Mouse (Mus musculus): ENCODE data around the gene Olfr623. TPM values are rescaled to one million over a fixed set of nuclear protein-coding genes. Genes with fewer than 3 reads are reported as not detected.

Olfr623 gene
- total RNA-seq (2017): not detected in 3 replicates

- ATAC-seq (replicated peaks; ENCODE audit: insufficient number of reproducible peaks, low FRiP score, low TSS enrichment, poor library complexity, severe bottlenecking): no peak
Measured at GRCm38 (mm10) chr7:103663598-103663997, at the start of gene Olfr623. Gene Olfr623 (minus strand): TSS chr7:103663698.

DNA sequence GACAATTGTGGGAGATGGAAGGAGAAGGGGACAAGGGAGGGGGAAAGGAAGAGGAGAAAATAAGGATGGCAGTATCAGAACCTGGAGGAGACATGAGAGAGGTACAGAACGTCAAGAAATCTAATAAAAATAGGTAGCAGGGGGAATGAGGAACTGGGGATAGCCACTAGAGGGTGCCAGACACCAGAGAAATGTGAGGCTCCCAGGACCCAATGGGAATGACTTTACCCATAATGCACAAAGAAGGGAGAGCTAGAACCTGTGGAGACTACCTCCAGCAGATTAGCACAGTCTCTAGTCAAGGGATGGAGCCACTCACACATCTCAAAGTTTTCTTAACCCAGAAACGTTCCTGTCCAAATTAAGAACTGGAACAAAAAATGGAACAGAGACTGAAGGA is 48.5 kb upstream of the Olfr623 start:
- ATAC-seq (replicated peaks; ENCODE audit: insufficient number of reproducible peaks, low FRiP score, low TSS enrichment, poor library complexity, severe bottlenecking): no peak

DNA sequence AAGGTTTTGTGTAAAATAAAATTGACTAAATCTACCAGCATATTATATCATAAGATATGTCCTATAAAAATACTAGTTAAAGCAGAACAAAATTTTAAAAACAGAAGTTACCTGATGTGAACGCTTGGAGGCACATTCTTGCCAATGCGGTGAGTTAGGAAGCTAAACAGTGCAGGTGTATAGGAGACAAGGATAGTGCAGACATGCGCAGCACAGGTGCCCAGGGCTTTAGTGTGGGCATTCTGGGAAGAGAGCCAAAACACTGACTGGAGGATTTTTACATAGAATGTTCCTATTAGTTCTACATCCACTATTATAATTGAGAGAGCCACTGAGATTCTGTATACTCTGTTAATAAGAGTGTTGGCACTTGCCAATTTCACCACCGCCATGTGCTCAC is 36.0 kb upstream of the Olfr623 start:
- ATAC-seq (replicated peaks; ENCODE audit: insufficient number of reproducible peaks, low FRiP score, low TSS enrichment, poor library complexity, severe bottlenecking): no peak

DNA sequence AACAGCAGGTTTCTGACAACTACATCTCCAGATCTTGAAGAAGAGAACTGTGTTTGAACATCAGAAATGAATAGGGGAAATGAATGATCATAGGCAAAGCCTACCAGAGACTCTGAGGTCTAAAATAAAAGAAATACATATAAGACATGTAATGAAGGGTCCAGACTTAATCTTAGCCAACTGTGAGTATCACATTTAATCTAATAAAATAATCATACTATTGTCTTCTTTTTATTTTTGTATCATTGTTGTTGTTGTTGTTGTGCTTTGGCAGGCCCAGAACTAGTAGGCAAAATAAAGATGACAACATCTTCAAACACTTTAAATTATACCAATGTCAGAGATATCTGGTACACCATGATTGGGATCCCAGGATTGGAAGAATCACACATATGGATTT is 18.9 kb upstream of the Olfr623 start, which contains the start of gene Olfr625-ps1:
TSS of gene Olfr625-ps1 (plus strand) at position 301 of the 400 bp plus-strand sequence.
- no peak for ATAC-seq (replicated peaks; ENCODE audit: insufficient number of reproducible peaks, low FRiP score, low TSS enrichment, poor library complexity, severe bottlenecking)

GRCm38 (mm10) chr7:103671091-103671490 is 7.6 kb upstream of the Olfr623 start, which contains the start of gene Olfr624:
Gene Olfr624 (minus strand): TSS chr7:103671191.
- no peak for ATAC-seq (replicated peaks; ENCODE audit: insufficient number of reproducible peaks, low FRiP score, low TSS enrichment, poor library complexity, severe bottlenecking)

DNA sequence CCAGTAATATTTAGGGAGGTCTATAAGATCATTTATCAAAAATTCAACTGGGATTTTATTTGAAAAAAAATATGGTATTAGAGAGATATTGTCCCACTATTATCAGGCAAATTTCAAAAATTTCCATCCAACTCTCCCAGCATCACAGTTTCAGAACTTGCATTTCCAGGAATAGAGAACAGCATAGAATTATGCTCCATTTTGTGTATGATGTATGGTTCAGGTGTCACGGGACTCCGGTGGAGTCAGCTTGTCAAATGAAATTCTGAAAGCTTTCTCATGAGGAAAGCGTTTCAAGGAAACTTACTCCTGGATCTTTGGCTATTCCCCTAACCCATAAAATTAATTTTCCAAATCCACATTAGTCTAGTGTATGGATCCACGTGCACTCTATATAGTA is 19.4 kb downstream of the Olfr623 start:
- ATAC-seq (replicated peaks; ENCODE audit: insufficient number of reproducible peaks, low FRiP score, low TSS enrichment, poor library complexity, severe bottlenecking): no peak

DNA sequence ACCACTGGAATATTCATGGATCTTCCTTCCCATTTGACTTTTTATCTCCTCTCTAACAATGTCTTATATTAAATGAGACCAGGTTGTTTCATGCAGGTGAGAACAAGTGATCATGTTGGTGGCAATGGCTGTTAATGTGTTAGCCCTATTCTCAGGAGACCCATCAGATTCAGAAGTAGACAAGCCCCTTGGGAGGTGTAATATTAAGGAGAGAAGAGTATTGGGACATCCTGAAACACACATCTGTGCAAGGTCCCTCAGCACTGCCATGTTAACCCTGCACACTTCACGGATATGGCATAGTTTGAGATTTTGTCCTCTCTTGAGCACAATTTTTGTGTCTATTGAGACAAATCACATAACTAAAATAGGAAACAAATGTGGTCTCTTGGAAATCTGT is 20.9 kb downstream of the Olfr623 start, which contains the start of gene Olfr622:
TSS of gene Olfr622 (minus strand) at position 101 of the 400 bp plus-strand sequence.
- ATAC-seq (replicated peaks; ENCODE audit: insufficient number of reproducible peaks, low FRiP score, low TSS enrichment, poor library complexity, severe bottlenecking): no peak

DNA sequence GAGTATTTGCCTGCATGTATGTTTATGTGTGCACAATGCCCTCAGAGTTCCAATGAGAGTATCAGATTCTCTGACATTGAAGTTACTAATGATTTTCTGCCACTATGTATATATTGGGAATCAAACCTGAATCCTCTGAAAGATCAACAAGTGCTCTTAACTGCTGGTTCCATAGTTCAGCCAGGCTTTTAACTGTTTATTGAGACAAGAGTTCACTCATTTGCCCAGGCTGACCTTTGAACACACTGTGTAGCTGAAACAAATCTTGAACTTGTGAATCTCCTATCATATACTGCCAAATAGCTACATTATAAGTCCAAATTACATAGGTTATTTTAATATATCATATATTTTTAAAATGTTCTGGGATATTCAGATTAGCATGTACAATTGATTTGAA is 26.7 kb downstream of the Olfr623 start:
- ATAC-seq (replicated peaks; ENCODE audit: insufficient number of reproducible peaks, low FRiP score, low TSS enrichment, poor library complexity, severe bottlenecking): no peak

DNA sequence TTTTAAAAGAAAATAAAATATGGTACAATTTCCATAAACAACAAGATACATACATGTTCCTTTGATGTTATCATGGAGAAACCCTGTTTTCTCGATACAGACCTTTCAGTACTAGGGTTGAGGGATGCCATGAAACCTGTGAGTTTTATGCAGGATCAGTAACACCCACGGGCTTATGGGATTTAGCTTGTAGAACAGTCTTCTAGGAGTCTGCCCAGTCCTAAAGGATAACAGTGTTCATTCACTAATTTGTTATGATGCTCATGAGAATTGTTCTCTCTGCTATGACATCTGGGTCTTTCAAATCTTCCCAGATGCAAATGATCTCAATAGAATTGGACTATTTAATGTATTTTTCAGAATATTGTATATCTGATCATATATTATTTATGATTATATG is 51.1 kb downstream of the Olfr623 start, which contains the start of gene Olfr620:
TSS of gene Olfr620 (minus strand) at position 101 of the 400 bp plus-strand sequence.
- no peak for ATAC-seq (replicated peaks; ENCODE audit: insufficient number of reproducible peaks, low FRiP score, low TSS enrichment, poor library complexity, severe bottlenecking)

Other genes with a start within 250 kb of the Olfr623 start
- gene Usp17lc, start 248.6 kb downstream of the Olfr623 start, total RNA-seq (2017): not detected in 3 replicates
- gene Olfr605, start 218.3 kb downstream of the Olfr623 start, total RNA-seq (2017): not detected in 3 replicates
- gene Olfr606, start 214.7 kb downstream of the Olfr623 start, total RNA-seq (2017): not detected in 3 replicates
- not detected in 3 replicates for gene Olfr607, start 199.5 kb downstream of the Olfr623 start, total RNA-seq (2017)
- gene Olfr608, start 193.8 kb downstream of the Olfr623 start, total RNA-seq (2017): not detected in 3 replicates
- not detected in 3 replicates for gene Olfr609, start 165.6 kb downstream of the Olfr623 start, total RNA-seq (2017)
- not detected in 3 replicates for gene Olfr610, start 151.6 kb downstream of the Olfr623 start, total RNA-seq (2017)
- gene Olfr611, start 142.9 kb downstream of the Olfr623 start, total RNA-seq (2017): not detected in 3 replicates
- gene Olfr612, start 121.0 kb downstream of the Olfr623 start, total RNA-seq (2017): not detected in 3 replicates
- not detected in 3 replicates for gene Olfr613, start 115.6 kb downstream of the Olfr623 start, total RNA-seq (2017)
- not detected in 3 replicates for gene Olfr615, start 107.6 kb downstream of the Olfr623 start, total RNA-seq (2017)
- not detected in 3 replicates for gene Olfr616, start 94.6 kb downstream of the Olfr623 start, total RNA-seq (2017)
- gene Olfr617, start 90.6 kb downstream of the Olfr623 start, total RNA-seq (2017): not detected in 3 replicates
- gene Olfr618, start 73.6 kb downstream of the Olfr623 start, total RNA-seq (2017): not detected in 3 replicates
- not detected in 3 replicates for gene Olfr619, start 63.1 kb downstream of the Olfr623 start, total RNA-seq (2017)
- not detected in 3 replicates for gene Olfr620, start 51.2 kb downstream of the Olfr623 start, total RNA-seq (2017)
- gene Olfr622, start 21.0 kb downstream of the Olfr623 start, total RNA-seq (2017): not detected in 3 replicates
- gene Olfr624, start 7.5 kb upstream of the Olfr623 start, total RNA-seq (2017): not detected in 3 replicates
- gene Olfr625-ps1, start 19.0 kb upstream of the Olfr623 start, total RNA-seq (2017): not detected in 3 replicates
- gene Olfr243, start 51.0 kb upstream of the Olfr623 start, total RNA-seq (2017): not detected in 3 replicates
- not detected in 3 replicates for gene Olfr628, start 66.7 kb upstream of the Olfr623 start, total RNA-seq (2017)
- gene Olfr629, start 81.2 kb upstream of the Olfr623 start, total RNA-seq (2017): 0.39 TPM in 1 of 3 replicates, not detected in the others
- gene Olfr630, start 93.6 kb upstream of the Olfr623 start, total RNA-seq (2017): not detected in 3 replicates
- not detected in 3 replicates for gene Olfr69, start 107.9 kb upstream of the Olfr623 start, total RNA-seq (2017)
- gene Olfr68, start 116.0 kb upstream of the Olfr623 start, total RNA-seq (2017): not detected in 3 replicates
- gene Olfr67, start 128.1 kb upstream of the Olfr623 start, total RNA-seq (2017): not detected in 3 replicates
- 142 to 1,259 TPM (median 1,026 TPM) in 3 replicates for gene Hbb-bt, start 150.3 kb upstream of the Olfr623 start, total RNA-seq (2017)
- gene Hbb-bs, start 164.4 kb upstream of the Olfr623 start, total RNA-seq (2017): 710 to 7,610 TPM (median 7,195 TPM) in 3 replicates
- gene Hbb-bh2, start 176.8 kb upstream of the Olfr623 start, total RNA-seq (2017): not detected in 3 replicates
- gene Hbb-bh1, start 179.5 kb upstream of the Olfr623 start, total RNA-seq (2017): not detected in 3 replicates
- not detected in 3 replicates for gene Hbb-y, start 189.5 kb upstream of the Olfr623 start, total RNA-seq (2017)
- not detected in 3 replicates for gene Olfr66, start 222.6 kb upstream of the Olfr623 start, total RNA-seq (2017)
- gene Olfr64, start 230.8 kb upstream of the Olfr623 start, total RNA-seq (2017): not detected in 3 replicates
- not detected in 3 replicates for gene Olfr65, start 239.8 kb upstream of the Olfr623 start, total RNA-seq (2017)